Mouse (Mus musculus): ENCODE data around the gene Snd1.

GRCm38 (mm10) chr6:28621431-28621830 is 146.5 kb downstream of the Snd1 start:
- TF ChIP-seq CTCF (IDR thresholded peaks at IDR 0.05; ENCODE audit: low read depth, low read length) (no peak), POLR2A (IDR thresholded peaks at IDR 0.05; ENCODE audit: borderline replicate concordance, low read depth, low read length) (no peak)
